Mouse (Mus musculus) liver, postnatal 0 days (tissue): ENCODE results near the gene Tbxas1.

Experiments used
- CTCF ChIP-seq: sonication (generic); IDR thresholded peaks from 2 replicates; pipeline ENCODE4 v1.5.1; 2016; ENCODE audit warnings: antibody characterized with exemption, low read depth
- EP300 ChIP-seq: IDR thresholded peaks from 2 replicates; pipeline ENCODE4 v1.6.1; 2016; ENCODE audit warnings: antibody characterized with exemption, low read depth, mild to moderate bottlenecking

- TF ChIP-seq CTCF (no peak), EP300 (no peak)
Observed at GRCm38 (mm10) chr6:38942771-38943170, 67.6 kb downstream of the Tbxas1 start.
